Mouse (Mus musculus): ENCODE measurements around the gene Clstn2.

Clstn2 gene

GRCm38 (mm10) chr9:97672224-97672623 is 360.8 kb downstream of the Clstn2 start:
- DNase-seq = no peak

GRCm38 (mm10) chr9:97670666-97671065 is 362.3 kb downstream of the Clstn2 start:
- no peak for DNase-seq

GRCm38 (mm10) chr9:97660989-97661388 is 372.0 kb downstream of the Clstn2 start:
- DNase-seq = no peak

GRCm38 (mm10) chr9:97658736-97659135 is 374.2 kb downstream of the Clstn2 start:
- no peak for DNase-seq

- DNase-seq = no peak
These were observed 384.6 kb downstream of the Clstn2 start for GRCm38 (mm10) chr9:97648409-97648808.

- DNase-seq = peak; percentile 33
These were observed 387.2 kb downstream of the Clstn2 start for GRCm38 (mm10) chr9:97645746-97646145.

GRCm38 (mm10) chr9:97642396-97642795 is 390.6 kb downstream of the Clstn2 start:
- DNase-seq = peak; percentile 15

- no peak for DNase-seq
These were observed 392.9 kb downstream of the Clstn2 start for GRCm38 (mm10) chr9:97639967-97640549.

- DNase-seq = peak; percentile 34
These were observed 394.2 kb downstream of the Clstn2 start for GRCm38 (mm10) chr9:97638683-97639354.

- DNase-seq = no peak
These were observed 397.6 kb downstream of the Clstn2 start for GRCm38 (mm10) chr9:97635351-97635750.

- no peak for DNase-seq
These were observed 398.1 kb downstream of the Clstn2 start for GRCm38 (mm10) chr9:97634831-97635230.

GRCm38 (mm10) chr9:97629180-97629579 is 403.8 kb downstream of the Clstn2 start:
- no peak for DNase-seq

- no peak for DNase-seq
These were observed 404.5 kb downstream of the Clstn2 start for GRCm38 (mm10) chr9:97628361-97628908.

- no peak for DNase-seq
These were observed 405.1 kb downstream of the Clstn2 start for GRCm38 (mm10) chr9:97627916-97628315.

GRCm38 (mm10) chr9:97610566-97610965 is 422.4 kb downstream of the Clstn2 start:
- peak; percentile 33 for DNase-seq

GRCm38 (mm10) chr9:97603729-97604128 is 429.3 kb downstream of the Clstn2 start:
- DNase-seq = no peak

- no peak for DNase-seq
These were observed 430.5 kb downstream of the Clstn2 start for GRCm38 (mm10) chr9:97602476-97602875.

- no peak for DNase-seq
These were observed 434.0 kb downstream of the Clstn2 start for GRCm38 (mm10) chr9:97599006-97599405.

GRCm38 (mm10) chr9:97590712-97591111 is 442.3 kb downstream of the Clstn2 start:
- no peak for DNase-seq

- peak; percentile 50 for DNase-seq
These were observed 462.1 kb downstream of the Clstn2 start for GRCm38 (mm10) chr9:97570881-97571280.

GRCm38 (mm10) chr9:97563121-97563520 is 469.9 kb downstream of the Clstn2 start:
- DNase-seq = peak; percentile 83

- no peak for DNase-seq
These were observed 488.6 kb downstream of the Clstn2 start for GRCm38 (mm10) chr9:97544359-97544758.

GRCm38 (mm10) chr9:97541419-97541818 is 491.6 kb downstream of the Clstn2 start:
- DNase-seq = no peak

GRCm38 (mm10) chr9:97538075-97538779 is 494.8 kb downstream of the Clstn2 start:
- DNase-seq = no peak
